Mouse (Mus musculus): ENCODE data around the gene Map3k12. TPM values are rescaled to one million over a fixed set of nuclear protein-coding genes. Genes with fewer than 3 reads are reported as not detected.

Map3k12 gene
- polyA plus RNA-seq, 1 experiment from 2014 or later = 69.5 TPM

GRCm38 (mm10) chr15:102501084-102501814, 15.6 kb downstream of the Map3k12 start:
- Histone ChIP-seq H3K9ac (replicated peaks; ENCODE audit: low read depth, low read length) (no peak overlapping the region), H3K27me3 (replicated peaks; ENCODE audit: control insufficient read depth, insufficient read depth, low read length) (no peaks in the 10 kb centered on the region), H3K36me3 (ENCODE audit: control insufficient read depth, insufficient read depth) (peaks cover 59% of the 10 kb centered on the region), H3K4me1 (replicated peaks; ENCODE audit: control insufficient read depth, insufficient read depth, low read length) (no peaks in the 10 kb centered on the region), H3K9me3 (ENCODE audit: control insufficient read depth, low read length) (no peaks in the 10 kb centered on the region), H3K4me2 (ENCODE audit: low read length) (no peak overlapping the region), H3K27ac (ENCODE audit: low read length) (no peak overlapping the region), H3K4me3 (replicated peaks; ENCODE audit: low read length) (no peak overlapping the region)
- 88% methylated on average over 19 of the region's 19 CpGs for WGBS
- ATAC-seq = no peak

- Histone ChIP-seq H3K4me1 (replicated peaks; ENCODE audit: control insufficient read depth, insufficient read depth, low read length) (no peaks in the 10 kb centered on the region), H3K9me3 (ENCODE audit: control insufficient read depth, low read length) (no peaks in the 10 kb centered on the region), H3K27ac (ENCODE audit: low read length) (no peak overlapping the region), H3K4me2 (ENCODE audit: low read length) (no peak overlapping the region), H3K4me3 (replicated peaks; ENCODE audit: low read length) (no peak overlapping the region), H3K27me3 (replicated peaks; ENCODE audit: control insufficient read depth, insufficient read depth, low read length) (no peaks in the 10 kb centered on the region), H3K9ac (replicated peaks; ENCODE audit: low read depth, low read length) (no peak overlapping the region), H3K36me3 (ENCODE audit: control insufficient read depth, insufficient read depth) (peaks cover 61% of the 10 kb centered on the region)
- 86% methylated on average over 5 of the region's 5 CpGs for WGBS
- no peak for ATAC-seq
Observed at GRCm38 (mm10) chr15:102500479-102500878, 16.4 kb downstream of the Map3k12 start.

GRCm38 (mm10) chr15:102499851-102500250, 17.0 kb downstream of the Map3k12 start:
- no peaks in the 10 kb centered on the region for H3K27me3 ChIP-seq (replicated peaks; ENCODE audit: control insufficient read depth, insufficient read depth, low read length)
- H3K9ac ChIP-seq (replicated peaks; ENCODE audit: low read depth, low read length) = no peak overlapping the region
- no peak for ATAC-seq
- H3K27ac ChIP-seq (ENCODE audit: low read length) = no peak overlapping the region
- H3K36me3 ChIP-seq (ENCODE audit: control insufficient read depth, insufficient read depth) = peaks cover 61% of the 10 kb centered on the region
- H3K4me2 ChIP-seq (ENCODE audit: low read length) = no peak overlapping the region
- no peak overlapping the region for H3K4me3 ChIP-seq (replicated peaks; ENCODE audit: low read length)
- H3K9me3 ChIP-seq (ENCODE audit: control insufficient read depth, low read length) = no peaks in the 10 kb centered on the region
- 91% methylated on average over 6 of the region's 6 CpGs for WGBS
- H3K4me1 ChIP-seq (replicated peaks; ENCODE audit: control insufficient read depth, insufficient read depth, low read length) = no peaks in the 10 kb centered on the region

- Histone ChIP-seq H3K27ac (ENCODE audit: low read length) (no peak overlapping the region), H3K4me3 (replicated peaks; ENCODE audit: low read length) (no peak overlapping the region), H3K4me1 (replicated peaks; ENCODE audit: control insufficient read depth, insufficient read depth, low read length) (no peaks in the 10 kb centered on the region), H3K9ac (replicated peaks; ENCODE audit: low read depth, low read length) (no peak overlapping the region), H3K9me3 (ENCODE audit: control insufficient read depth, low read length) (no peaks in the 10 kb centered on the region), H3K36me3 (ENCODE audit: control insufficient read depth, insufficient read depth) (peaks cover 62% of the 10 kb centered on the region), H3K4me2 (ENCODE audit: low read length) (no peak overlapping the region), H3K27me3 (replicated peaks; ENCODE audit: control insufficient read depth, insufficient read depth, low read length) (no peaks in the 10 kb centered on the region)
- 72% methylated on average over 3 of the region's 3 CpGs for WGBS
- ATAC-seq = no peak
Observed at GRCm38 (mm10) chr15:102499370-102499769, 17.5 kb downstream of the Map3k12 start.

- Histone ChIP-seq H3K4me1 (replicated peaks; ENCODE audit: control insufficient read depth, insufficient read depth, low read length) (no peaks in the 10 kb centered on the region), H3K27ac (ENCODE audit: low read length) (no peak overlapping the region), H3K4me2 (ENCODE audit: low read length) (no peak overlapping the region), H3K36me3 (ENCODE audit: control insufficient read depth, insufficient read depth) (peaks cover 59% of the 10 kb centered on the region), H3K27me3 (replicated peaks; ENCODE audit: control insufficient read depth, insufficient read depth, low read length) (no peaks in the 10 kb centered on the region), H3K4me3 (replicated peaks; ENCODE audit: low read length) (no peak overlapping the region), H3K9ac (replicated peaks; ENCODE audit: low read depth, low read length) (no peak overlapping the region), H3K9me3 (ENCODE audit: control insufficient read depth, low read length) (no peaks in the 10 kb centered on the region)
- WGBS = 88% methylated on average over 3 of the region's 3 CpGs
- ATAC-seq = no peak
Observed at GRCm38 (mm10) chr15:102498322-102498721, 18.5 kb downstream of the Map3k12 start.

- peaks cover 54% of the 10 kb centered on the region for H3K36me3 ChIP-seq (ENCODE audit: control insufficient read depth, insufficient read depth)
- no peak for ATAC-seq
Observed at GRCm38 (mm10) chr15:102487664-102488063, 29.2 kb downstream of the Map3k12 start.

GRCm38 (mm10) chr15:102485853-102486252, 31.0 kb downstream of the Map3k12 start:
- Histone ChIP-seq H3K4me3 (replicated peaks; ENCODE audit: low read length) (no peak overlapping the region), H3K36me3 (ENCODE audit: control insufficient read depth, insufficient read depth) (peaks cover 49% of the 10 kb centered on the region)
- 91% methylated on average over 12 of the region's 12 CpGs for WGBS

More at GRCm38 (mm10) chr15:102487664-102488063, 29.2 kb downstream of the Map3k12 start:
- Histone ChIP-seq H3K27me3 (replicated peaks; ENCODE audit: control insufficient read depth, insufficient read depth, low read length) (no peaks in the 10 kb centered on the region), H3K4me1 (replicated peaks; ENCODE audit: control insufficient read depth, insufficient read depth, low read length) (no peaks in the 10 kb centered on the region), H3K4me2 (ENCODE audit: low read length) (no peak overlapping the region), H3K9ac (replicated peaks; ENCODE audit: low read depth, low read length) (no peak overlapping the region), H3K4me3 (replicated peaks; ENCODE audit: low read length) (no peak overlapping the region), H3K27ac (ENCODE audit: low read length) (no peak overlapping the region), H3K9me3 (ENCODE audit: control insufficient read depth, low read length) (no peaks in the 10 kb centered on the region)
- 91% methylated on average over 1 of the region's 1 CpGs for WGBS

GRCm38 (mm10) chr15:102483136-102483535, 33.7 kb downstream of the Map3k12 start:
- H3K9me3 ChIP-seq (ENCODE audit: control insufficient read depth, low read length) = no peaks in the 10 kb centered on the region
- no peaks in the 10 kb centered on the region for H3K4me1 ChIP-seq (replicated peaks; ENCODE audit: control insufficient read depth, insufficient read depth, low read length)
- 96% methylated on average over 3 of the region's 3 CpGs for WGBS
- H3K27ac ChIP-seq (ENCODE audit: low read length) = no peak overlapping the region
- H3K36me3 ChIP-seq (ENCODE audit: control insufficient read depth, insufficient read depth) = peaks cover 34% of the 10 kb centered on the region
- no peak overlapping the region for H3K9ac ChIP-seq (replicated peaks; ENCODE audit: low read depth, low read length)
- no peak for ATAC-seq
- no peak overlapping the region for H3K4me3 ChIP-seq (replicated peaks; ENCODE audit: low read length)
- no peaks in the 10 kb centered on the region for H3K27me3 ChIP-seq (replicated peaks; ENCODE audit: control insufficient read depth, insufficient read depth, low read length)
- no peak overlapping the region for H3K4me2 ChIP-seq (ENCODE audit: low read length)

More at GRCm38 (mm10) chr15:102485853-102486252, 31.0 kb downstream of the Map3k12 start:
- no peak overlapping the region for H3K4me2 ChIP-seq (ENCODE audit: low read length)
- ATAC-seq = no peak
- no peaks in the 10 kb centered on the region for H3K4me1 ChIP-seq (replicated peaks; ENCODE audit: control insufficient read depth, insufficient read depth, low read length)
- no peaks in the 10 kb centered on the region for H3K27me3 ChIP-seq (replicated peaks; ENCODE audit: control insufficient read depth, insufficient read depth, low read length)
- H3K27ac ChIP-seq (ENCODE audit: low read length) = no peak overlapping the region
- no peak overlapping the region for H3K9ac ChIP-seq (replicated peaks; ENCODE audit: low read depth, low read length)
- no peaks in the 10 kb centered on the region for H3K9me3 ChIP-seq (ENCODE audit: control insufficient read depth, low read length)

- WGBS = 93% methylated on average over 2 of the region's 2 CpGs
- H3K9me3 ChIP-seq (ENCODE audit: control insufficient read depth, low read length) = no peaks in the 10 kb centered on the region
- H3K4me1 ChIP-seq (replicated peaks; ENCODE audit: control insufficient read depth, insufficient read depth, low read length) = peaks cover 9% of the 10 kb centered on the region
- H3K36me3 ChIP-seq (ENCODE audit: control insufficient read depth, insufficient read depth) = peaks cover 33% of the 10 kb centered on the region
- H3K27me3 ChIP-seq (replicated peaks; ENCODE audit: control insufficient read depth, insufficient read depth, low read length) = no peaks in the 10 kb centered on the region
- no peak overlapping the region for H3K4me2 ChIP-seq (ENCODE audit: low read length)
- H3K27ac ChIP-seq (ENCODE audit: low read length) = no peak overlapping the region
- H3K4me3 ChIP-seq (replicated peaks; ENCODE audit: low read length) = no peak overlapping the region
- H3K9ac ChIP-seq (replicated peaks; ENCODE audit: low read depth, low read length) = no peak overlapping the region
- ATAC-seq = no peak
Observed at GRCm38 (mm10) chr15:102474520-102474919, 42.3 kb downstream of the Map3k12 start.
